Mouse (Mus musculus): ENCODE results near the gene Dusp9.

DNA sequence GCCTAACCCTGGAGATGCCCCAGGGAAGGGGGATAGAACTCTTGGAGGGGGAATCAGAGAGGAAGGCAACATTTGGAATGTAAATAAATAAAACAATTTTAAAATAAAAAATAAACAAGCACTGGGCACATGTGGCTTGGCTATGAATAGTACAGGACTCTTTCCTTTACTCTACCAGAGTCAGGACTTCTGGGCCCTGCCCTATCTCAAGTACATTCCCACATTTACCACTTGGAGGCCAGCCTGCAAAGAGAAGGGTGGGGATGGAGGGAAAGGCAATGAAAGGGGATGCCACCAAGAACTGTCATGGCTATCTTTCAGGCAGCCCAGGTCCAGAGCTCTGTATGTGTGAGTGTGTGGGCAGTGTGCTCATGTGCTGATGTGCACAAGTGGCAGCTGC lies 19.8 kb upstream of the Dusp9 start:
- no peak for TF ChIP-seq MAX (IDR thresholded peaks at IDR 0.05; ENCODE audit: low read depth)
- TF ChIP-seq E2F4 (IDR thresholded peaks at IDR 0.05; ENCODE audit: insufficient read depth) = no peak
- no peak for TF ChIP-seq POLR2A (IDR thresholded peaks at IDR 0.05; ENCODE audit: insufficient read length, low read depth)
- TF ChIP-seq MYOD1 (IDR thresholded peaks at IDR 0.05; ENCODE audit: control insufficient read depth in 1 of 3, insufficient read length in 2 of 3, low read depth in 2 of 3) = no peak
- TF ChIP-seq POLR2AphosphoS2 (IDR thresholded peaks at IDR 0.05; ENCODE audit: insufficient read length, low read depth) = no peak
- no peak for TF ChIP-seq USF1 (IDR thresholded peaks at IDR 0.05; ENCODE audit: low read depth)
- TF ChIP-seq CEBPB (IDR thresholded peaks at IDR 0.05; ENCODE audit: insufficient read depth, poor library complexity, severe bottlenecking) = no peak
- TF ChIP-seq TCF12 (IDR thresholded peaks at IDR 0.05; ENCODE audit: insufficient read depth, poor library complexity, severe bottlenecking) = no peak
- no peak for TF ChIP-seq SRF (IDR thresholded peaks at IDR 0.05; ENCODE audit: control insufficient read depth, insufficient read length, low read depth)
- TF ChIP-seq MYOG (IDR thresholded peaks at IDR 0.05; ENCODE audit: control insufficient read depth in 1 of 3, insufficient read depth in 1 of 3, insufficient read length in 2 of 3, low read depth in 2 of 3) = no peak
- no peak for TF ChIP-seq REST (IDR thresholded peaks at IDR 0.05; ENCODE audit: insufficient read depth, insufficient read length)
- no peak for TF ChIP-seq TCF3 (IDR thresholded peaks at IDR 0.05; ENCODE audit: insufficient read length, low read depth)
